8 mouse cellular contexts compared by ENCODE assay signal in the genomic region with DNA sequence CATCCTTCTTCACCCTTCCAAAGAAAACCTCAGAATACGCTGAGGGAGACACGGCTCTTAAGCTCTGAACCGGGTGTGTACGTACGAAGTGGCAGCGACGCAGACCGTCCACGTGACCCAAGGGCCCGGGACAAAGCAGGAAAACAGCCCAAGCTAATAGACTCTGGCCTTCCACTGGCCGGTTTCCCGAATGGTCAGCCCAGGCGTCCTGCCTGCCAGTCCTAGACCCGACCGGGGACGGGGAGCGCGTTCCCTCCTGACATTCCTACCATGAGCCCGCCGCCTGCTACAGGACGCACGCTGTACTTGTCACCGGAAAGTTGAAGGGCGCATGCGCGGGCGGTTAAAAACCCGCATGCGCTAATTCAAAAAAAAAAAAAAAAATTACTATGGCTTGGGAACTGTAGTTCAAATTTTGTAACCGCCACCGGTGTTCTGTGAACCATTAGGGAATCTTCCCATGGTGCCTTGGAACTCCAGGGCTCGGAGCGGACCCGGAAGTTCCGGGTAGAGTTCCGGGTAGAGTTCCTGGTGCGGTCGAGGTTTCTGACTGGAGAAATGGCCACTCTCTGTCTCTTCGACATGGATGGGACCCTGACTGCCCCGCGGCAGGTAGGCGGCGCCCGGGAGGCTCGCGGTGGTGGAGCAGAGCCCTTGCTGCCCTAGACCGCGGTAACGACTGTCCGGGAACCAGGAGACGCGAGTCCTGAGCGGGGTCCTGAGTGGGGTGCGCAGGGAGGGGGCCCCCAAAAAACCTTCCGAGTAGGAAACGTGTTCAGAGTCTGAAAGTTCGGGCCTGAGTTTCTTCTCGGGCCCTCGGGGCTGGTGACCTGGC. TPM values are rescaled to one million over a fixed set of nuclear protein-coding genes. Genes with fewer than 3 reads are reported as not detected.
A peak's percentile ranks its signal among the peaks of the same experiment; 100 is the strongest.
DNase-seq lines count a peak whose midpoint lies in the region; ATAC-seq lines count a peak whose summit lies in the region.

A gene (plus strand): TSS at position 458 of the 835 bp plus-strand sequence.
A gene (minus strand): TSS at position 496 of the 835 bp plus-strand sequence.

- intact Hi-C loops in gastrocnemius, postnatal 14 days (cut with DNase I; ENCODE audit: low total_unique reads) = no loop called here
- intact Hi-C loops in left cerebral cortex, postnatal 10 days (cut with DNase I) = loop anchor here (5.0 kb wide), 1 partner anchor 145 kb away; no protein-coding TSS in a partner anchor

- peak; percentile 91 to 96 for DNase-seq in adrenal gland, adult (ENCODE audit: inconsistent age in 2 of 2, low spot score in 1 of 2)
- DNase-seq in embryo, embryonic 10.5 days (ENCODE audit: low spot score) = peak; percentile 94
- DNase-seq in gastrocnemius, postnatal 14 days = peak; percentile 84
- peak; percentile 88 to 91 for DNase-seq in left cerebral cortex, postnatal 10 days (ENCODE audit: extremely low spot score in 1 of 2, low spot score in 2 of 2)
- peak; percentile 87 for DNase-seq in right cerebral cortex, postnatal 25 days
- DNase-seq in urinary bladder, postnatal 4 days (ENCODE audit: low spot score in 2 of 2) = peak; percentile 81 to 82

- ATAC-seq in inflammation-experienced regulatory T-cells, adult 6 months = peak; percentile 67
- ATAC-seq in megakaryocyte-erythroid progenitor cell, adult 5-6 weeks (replicated peaks; ENCODE audit: low FRiP score, low TSS enrichment, poor library complexity, severe bottlenecking) = peak; percentile 83

RNA-seq across cellular contexts. Expression of the first gene that starts in this region (rescaled TPM):
- 10 to 100 TPM; 19.3 to 22.6 TPM for total RNA-seq in gastrocnemius, postnatal 14 days (2021)
- polyA plus RNA-seq in inflammation-experienced regulatory T-cells, adult 6 months (2017; shearing (Covaris generic)) = 100 to 1,000 TPM in 1 of 3 experiments, 10 to 100 TPM in 2; 89.9 to 115 (median 99.3) TPM
- 10 to 100 TPM; 30.3 to 34.4 TPM for total RNA-seq in left cerebral cortex, postnatal 10 days (2021)
- total RNA-seq in megakaryocyte-erythroid progenitor cell, adult 5-6 weeks (2014; fragmentation: Nextera tagmentation) = 54.8 and 74.7 TPM in 2 replicates
- total RNA-seq in megakaryocyte-erythroid progenitor cell, adult 5-6 weeks (2017) = 51.1 and 56.8 TPM in 2 replicates

RNA-seq across cellular contexts. Expression of the second gene that starts in this region (rescaled TPM):
- total RNA-seq in gastrocnemius, postnatal 14 days (2021) = 10 to 100 TPM in 1 of 2 experiments, 1 to 10 TPM in 1; 9.2 to 10.4 TPM
- polyA plus RNA-seq in inflammation-experienced regulatory T-cells, adult 6 months (2017; shearing (Covaris generic)) = 10 to 100 TPM in 2 of 3 experiments, 1 to 10 TPM in 1; 8.0 to 12.6 (median 12.5) TPM
- 10 to 100 TPM; 11.6 to 12.7 TPM for total RNA-seq in left cerebral cortex, postnatal 10 days (2021)
- 17.2 and 18.1 TPM in 2 replicates for total RNA-seq in megakaryocyte-erythroid progenitor cell, adult 5-6 weeks (2014; fragmentation: Nextera tagmentation)
- 12.5 and 22.9 TPM in 2 replicates for total RNA-seq in megakaryocyte-erythroid progenitor cell, adult 5-6 weeks (2017)

Comparison
In these comparisons a context has a peak if more than half of its experiments do, and no peak if none do; other contexts are left out.
1. Peak in every context shown above with its lines: DNase-seq and ATAC-seq.